Mouse (Mus musculus): ENCODE measurements at regions not wholly inside any gene's neighbourhood (a gene's known extent, or its start where the extent isn't known, plus 50 kb on each side); places are given as distances from the start of the nearest gene placed in this dataset.

DNA sequence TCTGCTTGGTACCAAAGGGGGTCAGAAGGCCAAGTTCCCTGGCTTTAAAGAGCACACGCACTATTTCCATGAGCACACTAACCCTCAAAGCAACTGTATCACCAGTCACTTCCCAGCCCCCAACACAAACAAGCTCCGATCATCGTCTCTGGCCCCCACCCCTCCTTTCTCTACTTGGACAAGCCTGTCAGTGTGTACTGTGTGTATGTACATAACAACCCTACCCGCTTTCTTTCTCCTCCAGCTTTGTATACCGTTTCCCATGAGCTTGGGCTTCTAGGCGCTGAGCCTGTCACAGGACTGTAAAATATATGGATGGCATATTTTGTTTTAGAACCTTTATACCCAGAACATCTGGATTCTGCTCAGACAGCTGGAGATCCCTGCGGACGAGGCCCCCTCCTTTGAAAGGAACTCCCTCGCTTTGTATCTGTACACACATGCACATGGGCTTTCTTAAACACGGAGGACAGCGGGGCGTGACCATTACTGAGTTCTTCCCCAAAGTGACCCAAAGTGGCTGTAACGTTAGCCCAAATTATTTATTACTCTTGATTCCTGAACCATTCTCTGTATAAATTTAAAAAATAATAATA lies 95.1 kb downstream of the Cpn2 start:
- TF ChIP-seq POLR2A (IDR thresholded peaks at IDR 0.05; ENCODE audit: borderline replicate concordance, insufficient read depth, low read length) (no peak), CTCF (IDR thresholded peaks at IDR 0.05; ENCODE audit: borderline replicate concordance, insufficient read depth, low read depth, low read length) (no peak)
